Mouse (Mus musculus): Measurements from ENCODE around the gene 2610301B20Rik.

DNA sequence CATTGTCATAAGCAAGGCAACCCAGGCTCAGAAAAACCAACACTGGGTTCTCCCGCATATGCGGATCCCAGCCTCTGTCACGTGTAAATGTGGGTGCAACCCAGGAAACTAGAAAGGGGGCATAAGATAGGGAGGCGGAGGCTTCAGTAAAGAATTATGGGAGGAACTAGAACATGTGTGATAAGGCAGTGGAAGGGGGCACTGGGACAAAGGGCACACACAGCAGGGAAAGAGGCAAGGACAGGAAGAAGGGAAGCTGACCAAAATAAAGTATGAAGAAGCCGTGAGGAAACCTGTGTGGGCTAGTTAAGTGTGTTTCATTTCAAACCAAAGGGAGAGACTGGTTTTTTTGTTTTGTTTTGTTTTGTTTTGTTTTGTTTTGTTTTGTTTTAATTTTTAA is 23.3 kb upstream of the 2610301B20Rik start:
- TF ChIP-seq POLR2A (IDR thresholded peaks at IDR 0.05; ENCODE audit: low read depth, low read length) (no peak), CTCF (conservative IDR thresholded peaks at IDR 0.05; ENCODE audit: insufficient read depth, insufficient read length, low read depth, low read length) (no peak)
